Mouse (Mus musculus) lung, postnatal 0 days (tissue): Measurements from ENCODE around the gene Inava. TPM values are rescaled to one million over a fixed set of nuclear protein-coding genes. Genes with fewer than 3 reads are reported as not detected.

Experiments used
- ATAC-seq: fragments of 200-750 bp; cut with Nextera tagmentation; 2 replicates; pipeline ENCODE4 v1.8.0; 2017; ENCODE audit warnings: moderate library complexity
- DNase-seq: peaks from one replicate; pipeline ENCODE4 v3.0.0-alpha.2; 2016; ENCODE audit warnings: low spot score
- H3K27ac ChIP-seq: fragments of 300-500 bp; sonication (generic); 2 replicates; pipeline ENCODE4 v1.5.1; 2014; ENCODE audit warnings: antibody characterized with exemption, mild to moderate bottlenecking, low read length, mixed read lengths
- H3K27me3 ChIP-seq: fragments of 300-500 bp; sonication (generic); replicated peaks from 2 replicates; pipeline ENCODE4 v1.6.1; 2014; ENCODE audit warnings: low read length, mixed read lengths; ENCODE audit not compliant: insufficient read depth
- H3K36me3 ChIP-seq: fragments of 300-500 bp; sonication (generic); 2 replicates; pipeline ENCODE4 v1.6.1; 2014; ENCODE audit warnings: low read length, mixed read lengths; ENCODE audit not compliant: insufficient read depth
- H3K4me1 ChIP-seq: fragments of 300-500 bp; sonication (generic); 2 replicates; pipeline ENCODE4 v1.6.1; 2014; ENCODE audit warnings: antibody characterized with exemption, low read depth, low read length, mixed read lengths; ENCODE audit not compliant: insufficient read depth
- H3K4me2 ChIP-seq: fragments of 300-500 bp; sonication (generic); replicated peaks from 2 replicates; pipeline ENCODE4 v1.6.1; 2014; ENCODE audit warnings: low read depth, mild to moderate bottlenecking, low read length, moderate library complexity, mixed read lengths
- H3K4me3 ChIP-seq: fragments of 300-500 bp; sonication (generic); 2 replicates; pipeline ENCODE4 v1.5.1; 2014; ENCODE audit warnings: low read depth, low read length
- H3K9ac ChIP-seq: fragments of 300-500 bp; sonication (generic); replicated peaks from 2 replicates; pipeline ENCODE4 v1.6.1; 2014; ENCODE audit warnings: low read depth, mild to moderate bottlenecking
- H3K9me3 ChIP-seq: fragments of 300-500 bp; sonication (generic); 2 replicates; pipeline ENCODE4 v1.6.1; 2016; ENCODE audit warnings: low read length, mixed read lengths
- EP300 ChIP-seq: IDR thresholded peaks from 2 replicates; pipeline ENCODE4 v1.6.1; 2016; ENCODE audit warnings: antibody characterized with exemption, mild to moderate bottlenecking, control low read depth
- WGBS: fragments of 180-500 bp; shearing (Covaris S2); extraction: QIAGEN DNeasy Blood & Tissue Kit; methylation state at CpG from one replicate; pipeline ENCODE4 v1.1.7; 2014; 5-methylcytosine and 5-hydroxymethylcytosine counted together
- polyA plus RNA-seq: library from polyadenylated mRNA; unstranded; fragments of >200 nt; fragmentation: Nextera tagmentation; extraction: Ambion mirVana; gene quantifications from 2 replicates; pipeline ENCODE4 v1.2.1, GENCODE M21; 2015

The Inava gene
- polyA plus RNA-seq, 1 experiment from 2014 or later, result 10.6 TPM

DNA sequence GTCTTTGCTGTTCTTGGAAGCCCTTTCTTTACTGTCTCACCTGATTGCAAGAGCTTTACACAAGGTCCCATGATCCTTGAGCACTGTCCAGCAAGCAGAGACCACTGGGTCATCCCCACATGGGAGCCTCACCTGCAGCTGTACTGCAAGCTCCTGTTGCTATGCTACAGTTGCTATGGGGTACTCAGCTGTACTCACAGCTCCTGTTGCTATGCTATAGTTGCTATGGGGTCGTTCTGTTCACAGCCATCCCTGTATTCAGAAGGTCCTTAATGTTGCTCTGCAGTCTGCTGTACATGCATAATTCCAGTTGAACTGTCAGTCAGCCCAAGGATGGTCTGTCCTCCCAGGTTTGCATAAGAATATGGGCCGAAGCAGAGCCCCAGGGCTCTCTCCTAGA lies 68.6 kb downstream of the Inava start:
- no peak overlapping the region for H3K9ac ChIP-seq
- ATAC-seq, result no peak
- H3K36me3 ChIP-seq, result no peaks in the 10 kb centered on the region
- H3K4me3 ChIP-seq, result no peak overlapping the region
- no peaks in the 10 kb centered on the region for H3K27me3 ChIP-seq
- H3K4me2 ChIP-seq, result no peak overlapping the region
- no peaks in the 10 kb centered on the region for H3K4me1 ChIP-seq
- no peak for DNase-seq
- H3K27ac ChIP-seq, result no peak overlapping the region
- TF ChIP-seq EP300, result no peak
- 64% methylated on average over 2 of the region's 2 CpGs for WGBS
- H3K9me3 ChIP-seq, result no peaks in the 10 kb centered on the region

Other genes with a start within 250 kb of the Inava start
- gene Igfn1, start 227.9 kb downstream of the Inava start, polyA plus RNA-seq, result not detected in 2 replicates
- 99.1 and 106 TPM in 2 replicates for gene Tmem9, start 226.1 kb downstream of the Inava start, polyA plus RNA-seq
- gene Ascl5, start 183.5 kb downstream of the Inava start, polyA plus RNA-seq, result not detected in 2 replicates
- gene Cacna1s, start 181.5 kb downstream of the Inava start, polyA plus RNA-seq, result 0.82 and 1.6 TPM in 2 replicates
- gene Kif21b, start 102.9 kb downstream of the Inava start, polyA plus RNA-seq, result 0.85 and 0.87 TPM in 2 replicates
- gene Mroh3, start 21.4 kb downstream of the Inava start, polyA plus RNA-seq, result 0.18 TPM in 1 of 2 replicates, not detected in the other
- not detected in 2 replicates for gene Gpr25, start 26.6 kb upstream of the Inava start, polyA plus RNA-seq
- gene Camsap2, start 111.8 kb upstream of the Inava start, polyA plus RNA-seq, result 7.7 and 9.3 TPM in 2 replicates
- 8.0 and 8.5 TPM in 2 replicates for gene Ddx59, start 181.0 kb upstream of the Inava start, polyA plus RNA-seq
- 0.45 and 0.54 TPM in 2 replicates for gene Kif14, start 232.1 kb upstream of the Inava start, polyA plus RNA-seq